7 mouse cellular contexts compared by ENCODE assay signal in the genomic region with DNA sequence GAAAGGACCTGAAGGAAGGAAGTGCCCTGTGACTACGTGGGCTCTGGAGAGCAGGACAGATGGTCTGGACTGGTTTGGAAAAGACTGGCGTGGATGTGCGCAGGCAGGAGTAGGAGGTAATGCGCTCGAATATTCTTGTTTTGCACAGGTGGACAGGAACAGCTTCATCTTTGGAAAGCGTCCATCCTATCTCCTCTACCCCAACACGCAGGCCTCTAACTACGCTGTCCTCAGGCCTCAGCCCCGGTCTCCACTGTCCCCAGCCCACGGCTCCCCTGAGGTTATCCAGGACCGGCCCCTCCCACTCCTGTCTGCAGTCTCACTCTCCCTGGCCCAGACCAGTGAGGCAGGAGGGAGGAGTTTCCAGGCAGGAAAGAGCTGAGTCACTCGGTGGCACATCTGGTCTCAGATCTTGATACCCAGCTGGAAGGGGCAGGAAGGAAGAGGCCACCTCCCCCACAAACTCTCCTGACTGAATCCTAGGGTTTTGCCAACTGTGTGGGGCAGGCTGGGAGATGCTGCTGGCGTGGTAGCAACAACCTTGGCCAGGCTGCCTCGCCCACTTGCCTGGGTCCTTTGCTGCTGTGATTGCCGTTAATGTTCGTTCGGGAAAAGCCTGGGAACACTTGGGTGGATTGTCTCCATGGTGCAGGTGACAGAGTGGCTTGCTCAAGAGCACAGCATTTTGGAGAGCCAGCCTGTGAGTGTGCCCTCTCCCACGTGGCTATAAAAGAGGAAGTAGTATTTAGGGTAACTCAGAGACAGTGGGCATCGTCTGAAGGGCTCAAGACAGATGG. TPM values are rescaled to one million over a fixed set of nuclear protein-coding genes. Genes with fewer than 3 reads are reported as not detected.
DNase-seq lines count a peak whose midpoint lies in the region; ATAC-seq and TF ChIP-seq lines count a peak whose summit lies in the region.

No protein-coding gene starts in this region.

- TF ChIP-seq CTCF in E14TG2a.4 (conservative IDR thresholded peaks at IDR 0.05; ENCODE audit: low read length) = no peak
- TF ChIP-seq CTCF in cerebellum, adult 2 months (IDR thresholded peaks at IDR 0.05; ENCODE audit: borderline replicate concordance, insufficient read depth, low read depth, low read length) = no peak
- no peak for TF ChIP-seq CTCF in liver, embryonic 14.5 days (IDR thresholded peaks at IDR 0.05; ENCODE audit: low read depth)

- peak overlapping the region; percentile 19; the same call in 1 of the 2 replicates for H3K9ac ChIP-seq in liver, embryonic 14.5 days (replicated peaks)

- 11% methylated on average over 19 of the region's 19 CpGs for WGBS in cerebellum, adult 2 months
- 19% methylated on average over 19 of the region's 19 CpGs for WGBS in liver, embryonic 14.5 days (ENCODE audit: insufficient replicate concordance)

- DNase-seq in A20 (ENCODE audit: low read depth, low spot score) = peak; percentile 80
- DNase-seq in cerebellum, adult 2 months = peak; percentile 73 to 80
- peak; percentile 28 to 41 for DNase-seq in gastrocnemius, postnatal 36 days
- peak; percentile 65 for DNase-seq in kidney, adult 11 months
- DNase-seq in liver, embryonic 14.5 days (ENCODE audit: low read depth in 3 of 3, low spot score in 3 of 3) = peak; percentile 71 to 79 (median 73)
- peak; percentile 41 to 48 for DNase-seq in right cerebral cortex, postnatal 36 days (ENCODE audit: low spot score in 2 of 2)

- no peak; the same call in 1 of the 2 replicates for TF ChIP-seq POLR2A in cerebellum, adult 2 months (IDR thresholded peaks at IDR 0.05; ENCODE audit: borderline replicate concordance, insufficient read depth, low read length)

- peak; percentile 89 for ATAC-seq in liver, embryonic 14.5 days (ENCODE audit: insufficient read depth)

- peak overlapping the region; percentile 63 for H3K4me3 ChIP-seq in E14TG2a.4 (replicated peaks; ENCODE audit: low read length)
- no peak overlapping the region for H3K4me3 ChIP-seq in cerebellum, adult 2 months (replicated peaks; ENCODE audit: insufficient read depth, low read depth, low read length)
- H3K4me3 ChIP-seq in liver, embryonic 14.5 days (ENCODE audit: insufficient read depth in 1 of 2, low read depth in 2 of 2, low read length in 2 of 2) = no peak overlapping the region

- intact Hi-C loops in gastrocnemius, postnatal 36 days (cut with DNase I) = no loop called here

- H3K27ac ChIP-seq in cerebellum, adult 2 months (ENCODE audit: insufficient read depth, low read length) = peak overlapping the region; percentile 95
- H3K27ac ChIP-seq in liver, embryonic 14.5 days = no peak overlapping the region

- peaks cover 82% of the 10 kb centered on the region for H3K4me1 ChIP-seq in E14TG2a.4 (replicated peaks; ENCODE audit: low read depth, low read length)
- H3K4me1 ChIP-seq in cerebellum, adult 2 months (ENCODE audit: control insufficient read depth, insufficient read depth, low read length) = peaks cover 23% of the 10 kb centered on the region
- peaks cover 10 to 17% of the 10 kb centered on the region in 2 experiments for H3K4me1 ChIP-seq in liver, embryonic 14.5 days (replicated peaks; ENCODE audit: control insufficient read depth in 2 of 2, insufficient read depth in 2 of 2, low read length in 1 of 2)

- H3K9me3 ChIP-seq in E14TG2a.4 (ENCODE audit: low read length) = no peaks in the 10 kb centered on the region
- H3K9me3 ChIP-seq in liver, embryonic 14.5 days (ENCODE audit: control insufficient read depth, low read length) = no peaks in the 10 kb centered on the region

- TF ChIP-seq EP300 in liver, embryonic 14.5 days (IDR thresholded peaks at IDR 0.05; ENCODE audit: low read depth) = peak; percentile 32; the same call in 1 of the 2 replicates

- peak overlapping the region; percentile 57 for H3K4me2 ChIP-seq in liver, embryonic 14.5 days (ENCODE audit: low read depth)

- no peaks in the 10 kb centered on the region for H3K27me3 ChIP-seq in E14TG2a.4 (ENCODE audit: insufficient read depth, low read length)
- no peaks in the 10 kb centered on the region for H3K27me3 ChIP-seq in cerebellum, adult 2 months (ENCODE audit: control insufficient read depth, insufficient read depth, low read length)
- no peaks in the 10 kb centered on the region; the same call in 1 of the 2 replicates for H3K27me3 ChIP-seq in liver, embryonic 14.5 days (ENCODE audit: control insufficient read depth, insufficient read depth, low read length)

- no peaks in the 10 kb centered on the region for H3K36me3 ChIP-seq in E14TG2a.4 (ENCODE audit: insufficient read depth, low read length)
- no peaks in the 10 kb centered on the region for H3K36me3 ChIP-seq in liver, embryonic 14.5 days (replicated peaks; ENCODE audit: control insufficient read depth, insufficient read depth, low read depth)

RNA-seq across cellular contexts. Expression of gene C77080, which starts 2.2 kb away (rescaled TPM):
- 15.6 and 18.5 TPM in 2 replicates for polyA plus RNA-seq in cerebellum, adult 2 months (2012; rRNA removed)
- 1 to 10 TPM; 1.7 to 1.9 TPM for total RNA-seq in gastrocnemius, postnatal 36 days (2021)
- 1.2 and 1.5 TPM in 2 replicates for polyA plus RNA-seq in liver, embryonic 14.5 days (2012; rRNA removed)
- polyA plus RNA-seq in liver, embryonic 14.5 days (2014; fragmentation: Nextera tagmentation; extraction: Ambion mirVana) = 0.74 and 0.91 TPM in 2 replicates

RNA-seq across cellular contexts. Expression of gene Sync, which starts 24.0 kb away (rescaled TPM):
- 1.00 and 1.4 TPM in 2 replicates for polyA plus RNA-seq in cerebellum, adult 2 months (2012; rRNA removed)
- total RNA-seq in gastrocnemius, postnatal 36 days (2021) = 10 to 100 TPM; 38.3 to 44.9 TPM
- polyA plus RNA-seq in liver, embryonic 14.5 days (2012; rRNA removed) = 0.01 and 0.03 TPM in 2 replicates
- polyA plus RNA-seq in liver, embryonic 14.5 days (2014; fragmentation: Nextera tagmentation; extraction: Ambion mirVana) = 0.08 TPM in 1 of 2 replicates, not detected in the other
